Mouse (Mus musculus): ENCODE data around the gene Kirrel3. TPM values are rescaled to one million over a fixed set of nuclear protein-coding genes. Genes with fewer than 3 reads are reported as not detected.

Gene Kirrel3
- polyA plus RNA-seq, 1 experiment from 2014 or later: 0.72 TPM

GRCm38 (mm10) chr9:34458189-34458588 lies 27.5 kb upstream of the Kirrel3 start:
- 67% methylated on average over 5 of the region's 5 CpGs for WGBS
- Histone ChIP-seq H3K27ac (ENCODE audit: low read length) (no peak overlapping the region), H3K9me3 (ENCODE audit: low read length) (no peaks in the 10 kb centered on the region), H3K36me3 (ENCODE audit: insufficient read depth, low read length) (no peaks in the 10 kb centered on the region), H3K4me3 (ENCODE audit: low read depth, low read length) (no peak overlapping the region), H3K4me1 (ENCODE audit: insufficient read depth, low read depth, low read length) (no peaks in the 10 kb centered on the region), H3K27me3 (replicated peaks; ENCODE audit: insufficient read depth, low read length) (no peaks in the 10 kb centered on the region), H3K9ac (replicated peaks; ENCODE audit: low read depth) (no peak overlapping the region), H3K4me2 (replicated peaks; ENCODE audit: low read depth, low read length) (no peak overlapping the region)
- TF ChIP-seq CTCF (IDR thresholded peaks at IDR 0.05) (no peak), EP300 (IDR thresholded peaks at IDR 0.05) (no peak)
- no peak for ATAC-seq
- no peak for DNase-seq (ENCODE audit: low spot score)

- Histone ChIP-seq H3K4me1 (ENCODE audit: insufficient read depth, low read depth, low read length) (no peaks in the 10 kb centered on the region), H3K9ac (replicated peaks; ENCODE audit: low read depth) (no peak overlapping the region), H3K36me3 (ENCODE audit: insufficient read depth, low read length) (no peaks in the 10 kb centered on the region), H3K27ac (ENCODE audit: low read length) (no peak overlapping the region), H3K4me3 (ENCODE audit: low read depth, low read length) (no peak overlapping the region), H3K4me2 (replicated peaks; ENCODE audit: low read depth, low read length) (no peak overlapping the region), H3K9me3 (ENCODE audit: low read length) (no peaks in the 10 kb centered on the region), H3K27me3 (replicated peaks; ENCODE audit: insufficient read depth, low read length) (no peaks in the 10 kb centered on the region)
- no peak for TF ChIP-seq EP300 (IDR thresholded peaks at IDR 0.05)
- no peak for TF ChIP-seq CTCF (IDR thresholded peaks at IDR 0.05)
- ATAC-seq (no peak), DNase-seq (ENCODE audit: low spot score) (no peak)
- WGBS: 48% methylated on average over 5 of the region's 5 CpGs
These were observed 25.7 kb upstream of the Kirrel3 start for GRCm38 (mm10) chr9:34459968-34460367.

GRCm38 (mm10) chr9:34463666-34464065 lies 22.0 kb upstream of the Kirrel3 start:
- Histone ChIP-seq H3K36me3 (ENCODE audit: insufficient read depth, low read length) (no peaks in the 10 kb centered on the region), H3K4me2 (replicated peaks; ENCODE audit: low read depth, low read length) (no peak overlapping the region), H3K27me3 (replicated peaks; ENCODE audit: insufficient read depth, low read length) (no peaks in the 10 kb centered on the region), H3K4me3 (ENCODE audit: low read depth, low read length) (no peak overlapping the region), H3K9me3 (ENCODE audit: low read length) (no peaks in the 10 kb centered on the region), H3K27ac (ENCODE audit: low read length) (no peak overlapping the region), H3K9ac (replicated peaks; ENCODE audit: low read depth) (no peak overlapping the region), H3K4me1 (ENCODE audit: insufficient read depth, low read depth, low read length) (no peaks in the 10 kb centered on the region)
- ATAC-seq (no peak), DNase-seq (ENCODE audit: low spot score) (no peak)
- TF ChIP-seq EP300 (IDR thresholded peaks at IDR 0.05): no peak
- no peak for TF ChIP-seq CTCF (IDR thresholded peaks at IDR 0.05)
- 33% methylated on average over 2 of the region's 2 CpGs for WGBS

- no peak overlapping the region for H3K27ac ChIP-seq (ENCODE audit: low read length)
- H3K9ac ChIP-seq (replicated peaks; ENCODE audit: low read depth): no peak overlapping the region
- DNase-seq (ENCODE audit: low spot score) (no peak), ATAC-seq (no peak)
- H3K36me3 ChIP-seq (ENCODE audit: insufficient read depth, low read length): no peaks in the 10 kb centered on the region
- no peaks in the 10 kb centered on the region for H3K4me1 ChIP-seq (ENCODE audit: insufficient read depth, low read depth, low read length)
- H3K4me2 ChIP-seq (replicated peaks; ENCODE audit: low read depth, low read length): no peak overlapping the region
- WGBS: 49% methylated on average over 3 of the region's 3 CpGs
- no peaks in the 10 kb centered on the region for H3K27me3 ChIP-seq (replicated peaks; ENCODE audit: insufficient read depth, low read length)
- TF ChIP-seq EP300 (IDR thresholded peaks at IDR 0.05) (no peak), CTCF (IDR thresholded peaks at IDR 0.05) (no peak)
- H3K4me3 ChIP-seq (ENCODE audit: low read depth, low read length): no peak overlapping the region
- H3K9me3 ChIP-seq (ENCODE audit: low read length): no peaks in the 10 kb centered on the region
These were observed 19.6 kb upstream of the Kirrel3 start for GRCm38 (mm10) chr9:34466058-34466457.

GRCm38 (mm10) chr9:34469180-34469579 lies 16.5 kb upstream of the Kirrel3 start:
- no peak overlapping the region for H3K9ac ChIP-seq (replicated peaks; ENCODE audit: low read depth)
- TF ChIP-seq EP300 (IDR thresholded peaks at IDR 0.05): no peak
- peak; percentile 25; the same call in 1 of the 2 replicates for TF ChIP-seq CTCF (IDR thresholded peaks at IDR 0.05)
- WGBS: 86% methylated on average over 3 of the region's 3 CpGs
- no peak overlapping the region for H3K4me3 ChIP-seq (ENCODE audit: low read depth, low read length)
- no peaks in the 10 kb centered on the region for H3K9me3 ChIP-seq (ENCODE audit: low read length)
- no peaks in the 10 kb centered on the region for H3K36me3 ChIP-seq (ENCODE audit: insufficient read depth, low read length)
- H3K27ac ChIP-seq (ENCODE audit: low read length): no peak overlapping the region
- ATAC-seq: no peak
- H3K4me2 ChIP-seq (replicated peaks; ENCODE audit: low read depth, low read length): no peak overlapping the region
- DNase-seq (ENCODE audit: low spot score): no peak
- no peaks in the 10 kb centered on the region for H3K4me1 ChIP-seq (ENCODE audit: insufficient read depth, low read depth, low read length)
- no peaks in the 10 kb centered on the region for H3K27me3 ChIP-seq (replicated peaks; ENCODE audit: insufficient read depth, low read length)

GRCm38 (mm10) chr9:34476206-34476605 lies 9.5 kb upstream of the Kirrel3 start:
- ATAC-seq: no peak
- no peaks in the 10 kb centered on the region for H3K36me3 ChIP-seq (ENCODE audit: insufficient read depth, low read length)
- 28% methylated on average over 5 of the region's 5 CpGs for WGBS
- H3K4me2 ChIP-seq (replicated peaks; ENCODE audit: low read depth, low read length): no peak overlapping the region
- H3K9ac ChIP-seq (replicated peaks; ENCODE audit: low read depth): no peak overlapping the region
- no peak overlapping the region for H3K27ac ChIP-seq (ENCODE audit: low read length)
- no peaks in the 10 kb centered on the region for H3K4me1 ChIP-seq (ENCODE audit: insufficient read depth, low read depth, low read length)
- H3K9me3 ChIP-seq (ENCODE audit: low read length): no peaks in the 10 kb centered on the region
- no peak overlapping the region for H3K4me3 ChIP-seq (ENCODE audit: low read depth, low read length)
- DNase-seq (ENCODE audit: low spot score): no peak
- TF ChIP-seq EP300 (IDR thresholded peaks at IDR 0.05) (no peak), CTCF (IDR thresholded peaks at IDR 0.05) (no peak)
- no peaks in the 10 kb centered on the region for H3K27me3 ChIP-seq (replicated peaks; ENCODE audit: insufficient read depth, low read length)

GRCm38 (mm10) chr9:34478494-34478893 lies 7.2 kb upstream of the Kirrel3 start:
- Histone ChIP-seq H3K27ac (ENCODE audit: low read length) (no peak overlapping the region), H3K36me3 (ENCODE audit: insufficient read depth, low read length) (no peaks in the 10 kb centered on the region), H3K27me3 (replicated peaks; ENCODE audit: insufficient read depth, low read length) (no peaks in the 10 kb centered on the region), H3K4me3 (ENCODE audit: low read depth, low read length) (no peak overlapping the region), H3K4me2 (replicated peaks; ENCODE audit: low read depth, low read length) (no peak overlapping the region), H3K9me3 (ENCODE audit: low read length) (no peaks in the 10 kb centered on the region), H3K9ac (replicated peaks; ENCODE audit: low read depth) (no peak overlapping the region), H3K4me1 (ENCODE audit: insufficient read depth, low read depth, low read length) (no peaks in the 10 kb centered on the region)
- 54% methylated on average over 2 of the region's 2 CpGs for WGBS
- DNase-seq (ENCODE audit: low spot score) (no peak), ATAC-seq (0 out of 2 replicates have a peak, but pooled peaks have one; percentile 32)
- no peak for TF ChIP-seq CTCF (IDR thresholded peaks at IDR 0.05)
- 0 out of 2 replicates have a peak, but pooled peaks have one; percentile 17 for TF ChIP-seq EP300 (IDR thresholded peaks at IDR 0.05)

Measured in lung, postnatal 0 days (tissue).